Mouse (Mus musculus): ENCODE results near the gene Nt5c3.

Nt5c3 gene

DNA sequence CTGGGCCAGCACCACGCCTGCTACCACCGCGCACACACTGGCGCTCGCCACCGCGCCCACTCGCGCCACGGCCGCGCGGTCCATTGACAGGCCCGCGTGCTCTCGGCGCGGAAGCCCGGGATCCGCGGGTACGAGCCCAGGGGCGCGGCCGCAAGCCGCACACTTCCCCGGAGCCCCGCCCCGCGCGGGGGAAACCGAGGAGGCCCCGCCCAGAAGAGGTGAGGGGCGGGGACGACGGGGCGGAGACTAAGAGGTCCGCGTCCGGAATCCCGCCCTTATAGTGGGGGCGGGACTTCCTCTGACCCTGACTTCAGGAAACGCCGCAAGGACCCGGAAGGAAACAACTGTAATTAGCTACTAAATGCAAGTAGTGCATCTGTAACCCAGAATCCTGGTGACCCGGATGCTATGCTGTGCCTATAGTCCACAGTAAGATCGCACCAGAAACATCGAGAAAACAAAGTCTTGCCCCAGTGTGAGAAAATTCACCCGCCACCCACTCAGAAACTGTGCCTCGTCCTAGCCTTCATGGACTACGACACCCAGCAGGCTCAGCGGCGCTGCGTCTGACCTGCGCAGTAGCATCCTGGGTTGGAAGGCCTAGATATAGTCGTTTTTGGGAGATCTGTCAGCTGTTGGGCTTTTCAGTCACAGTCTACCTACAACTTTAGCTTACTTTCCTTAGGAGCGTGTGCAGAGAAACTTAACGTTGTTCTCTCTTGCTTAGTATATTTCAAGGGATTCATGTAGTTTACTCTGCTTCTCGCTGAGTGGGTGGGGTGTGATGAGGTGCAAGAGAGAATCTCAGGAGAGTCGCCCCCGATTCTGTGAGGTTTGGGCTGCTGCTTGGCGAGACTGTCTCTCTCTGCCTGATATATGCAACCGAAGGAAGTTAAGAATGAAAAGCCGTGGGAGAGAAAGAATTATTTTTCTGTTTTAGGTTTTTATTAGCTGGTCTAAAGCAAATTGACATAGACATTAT lies at the start of gene Nt5c3, which contains the start of gene Vmn1r4:
Gene Nt5c3 (minus strand): TSS at position 207 of the 982 bp plus-strand sequence.
Gene Vmn1r4 (plus strand): TSS at position 290 of the 982 bp plus-strand sequence.
- DNase-seq (ENCODE audit: low spot score) = peak; percentile 88

DNA sequence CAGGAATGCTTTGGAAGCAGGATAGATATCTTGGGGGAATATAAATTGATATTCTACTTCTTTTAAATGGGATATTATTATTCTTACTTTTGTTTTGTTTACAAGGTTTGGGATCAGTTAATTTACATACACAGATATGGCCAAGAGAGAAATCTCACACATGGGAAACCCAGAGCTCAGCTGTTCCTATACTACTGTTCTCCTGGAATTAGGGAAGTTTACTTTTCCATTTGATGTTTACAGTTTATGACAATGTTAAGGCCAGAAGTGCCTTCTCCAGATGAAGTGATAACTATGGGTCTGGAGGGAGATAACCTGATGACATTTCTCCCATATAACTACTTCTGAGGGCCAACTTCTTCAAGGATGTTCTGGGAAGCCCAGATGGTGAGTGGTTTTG lies 46.2 kb upstream of the Nt5c3 start, which contains the start of gene Vmn1r5:
Gene Vmn1r5 (plus strand): TSS at position 301 of the 400 bp plus-strand sequence.
- DNase-seq (ENCODE audit: low spot score) = no peak

DNA sequence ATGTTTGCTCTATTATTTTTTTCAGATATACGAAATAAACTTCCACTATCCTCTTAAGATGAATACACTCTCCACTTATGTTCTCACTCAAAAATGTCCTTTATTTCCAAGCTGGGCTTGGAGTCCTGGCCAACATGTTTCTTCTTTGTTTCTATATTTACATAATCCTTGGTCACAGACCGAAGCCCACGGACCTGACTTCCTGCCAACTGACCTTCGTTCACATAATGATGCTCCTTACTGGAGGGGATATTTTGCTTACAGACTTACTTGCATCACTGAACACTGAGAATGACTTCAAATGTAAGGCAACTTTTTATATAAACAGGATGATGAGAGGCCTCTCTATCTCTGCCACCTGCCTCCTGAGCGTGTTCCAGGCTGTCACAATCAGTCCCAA lies 32.7 kb upstream of the Nt5c3 start:
- no peak for DNase-seq (ENCODE audit: low spot score)

GRCm38 (mm10) chr6:56934366-56934765 lies 10.6 kb upstream of the Nt5c3 start:
- no peak for DNase-seq (ENCODE audit: low spot score)

GRCm38 (mm10) chr6:56932464-56932863 lies 8.7 kb upstream of the Nt5c3 start:
- no peak for DNase-seq (ENCODE audit: low spot score)

- no peak for DNase-seq (ENCODE audit: low spot score)
Observed at GRCm38 (mm10) chr6:56931648-56932415, 8.1 kb upstream of the Nt5c3 start.

GRCm38 (mm10) chr6:56923331-56923725 lies 404 bp downstream of the Nt5c3 start:
- no peak for DNase-seq (ENCODE audit: low spot score)

- no peak for DNase-seq (ENCODE audit: low spot score)
Observed at GRCm38 (mm10) chr6:56920222-56921092, 3.3 kb downstream of the Nt5c3 start.

- DNase-seq (ENCODE audit: low spot score) = no peak
Observed at GRCm38 (mm10) chr6:56919330-56920044, 4.2 kb downstream of the Nt5c3 start.

DNA sequence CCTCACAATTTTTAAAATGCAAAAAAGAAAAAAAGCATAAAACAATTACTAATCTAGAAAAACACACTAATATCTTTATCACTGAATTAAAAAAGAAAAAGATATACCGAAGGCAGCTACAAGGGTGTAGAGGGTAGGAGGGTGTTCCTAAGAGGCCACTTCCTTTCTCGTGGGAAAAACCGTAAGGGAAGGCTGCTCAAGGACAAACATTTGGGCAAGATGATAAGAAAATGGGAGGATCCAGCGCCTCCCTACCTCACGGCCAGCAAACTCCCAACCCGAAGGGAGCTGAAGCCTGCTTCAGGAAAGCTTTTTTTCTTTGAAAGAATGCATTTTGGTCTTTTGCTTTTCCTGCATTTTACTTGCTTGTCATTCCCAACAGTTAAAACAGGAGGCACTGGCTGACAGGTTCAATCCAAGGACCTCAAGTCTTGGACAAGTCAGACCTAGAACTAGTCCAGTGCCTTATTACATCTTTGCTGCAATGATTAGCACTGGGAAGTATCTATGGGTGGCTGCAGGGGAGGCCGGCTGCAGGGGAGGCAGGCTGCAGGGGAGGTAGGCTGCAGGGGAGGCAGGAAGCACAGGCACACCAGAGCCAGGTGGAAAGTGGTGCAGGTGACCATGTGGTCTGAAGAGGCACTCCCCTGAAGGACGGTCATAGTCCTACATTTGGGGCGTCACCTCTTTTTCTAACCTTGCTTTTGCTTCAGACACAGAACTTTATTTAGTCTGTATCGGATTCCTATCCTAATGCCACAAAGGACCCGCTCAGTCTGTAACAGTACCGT lies 6.0 kb downstream of the Nt5c3 start:
- DNase-seq (ENCODE audit: low spot score) = peak; percentile 47

DNA sequence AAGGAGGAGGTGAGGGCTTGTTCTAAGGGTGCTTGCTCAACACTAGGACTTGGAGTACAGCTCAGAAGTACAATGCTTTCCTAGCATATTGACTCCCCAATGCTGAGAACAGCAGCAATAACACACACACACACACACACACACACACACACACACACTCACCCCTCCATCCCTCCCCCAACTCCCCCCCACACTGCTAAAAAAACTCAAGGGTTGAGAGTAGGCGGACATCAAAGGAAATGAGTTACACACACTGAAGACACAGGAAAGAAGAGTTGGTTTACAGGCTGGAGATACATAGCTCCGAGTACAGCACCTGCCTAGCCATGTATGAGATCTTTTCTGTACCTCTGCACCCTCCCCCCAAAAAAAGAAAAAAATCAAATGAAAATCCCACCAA lies 7.5 kb downstream of the Nt5c3 start:
- no peak for DNase-seq (ENCODE audit: low spot score)

DNA sequence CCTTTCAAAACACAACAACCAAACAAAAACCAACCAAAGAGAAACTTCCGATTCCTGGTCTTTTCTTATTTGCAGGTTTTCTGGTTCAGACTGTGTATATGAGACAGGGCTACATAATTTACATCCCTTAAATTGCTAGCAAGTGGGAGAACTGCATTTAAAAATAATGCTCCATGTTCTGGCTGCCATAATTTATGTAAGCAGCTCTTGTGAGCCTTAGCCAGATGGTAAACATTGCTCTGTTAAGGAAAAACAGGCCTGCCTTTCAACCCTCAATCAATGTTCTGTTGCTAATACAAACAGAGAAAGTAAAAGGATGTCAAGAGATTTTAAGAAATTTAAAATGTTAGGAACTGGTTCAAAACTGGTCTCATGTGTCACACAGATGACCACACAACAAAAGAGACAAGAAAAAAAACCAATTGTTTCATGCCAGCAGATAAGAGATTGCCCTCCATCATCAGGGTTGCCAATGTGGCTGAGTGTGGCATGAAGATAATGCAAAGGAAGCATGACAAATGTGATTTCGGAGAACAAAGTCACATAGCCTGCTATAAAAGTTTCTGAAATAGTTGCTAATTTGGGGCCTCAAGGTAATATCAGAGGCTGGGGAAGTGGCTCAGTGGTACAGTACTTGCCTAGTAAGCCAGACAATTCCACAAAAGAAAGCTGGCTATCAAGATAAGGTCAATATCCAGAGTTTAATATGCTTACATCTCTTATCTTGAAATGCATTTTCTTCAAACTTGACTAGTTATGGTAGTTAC lies 10.5 kb downstream of the Nt5c3 start:
- no peak for DNase-seq (ENCODE audit: low spot score)

DNA sequence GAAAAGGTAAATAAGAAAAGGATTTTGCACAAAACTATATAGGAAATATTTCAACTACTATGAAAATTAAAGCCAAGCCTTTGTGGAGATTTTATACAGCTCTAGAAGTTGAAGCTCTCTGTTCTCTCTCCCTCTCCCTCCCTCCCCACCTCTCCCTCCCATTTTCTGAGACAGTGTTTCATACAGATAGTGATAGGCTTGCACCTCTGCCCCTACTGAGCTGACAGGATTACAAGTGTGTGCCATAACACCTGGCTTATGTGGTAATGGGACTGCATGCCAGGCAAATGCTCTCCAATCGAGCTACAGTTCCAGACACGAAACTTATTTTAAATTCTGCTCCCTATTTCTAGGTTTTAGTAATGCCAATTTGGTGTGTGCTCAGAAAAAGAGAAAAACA lies 12.8 kb downstream of the Nt5c3 start:
- no peak for DNase-seq (ENCODE audit: low spot score)

GRCm38 (mm10) chr6:56908912-56909311 lies 14.8 kb downstream of the Nt5c3 start:
- peak; percentile 62 for DNase-seq (ENCODE audit: low spot score)

DNA sequence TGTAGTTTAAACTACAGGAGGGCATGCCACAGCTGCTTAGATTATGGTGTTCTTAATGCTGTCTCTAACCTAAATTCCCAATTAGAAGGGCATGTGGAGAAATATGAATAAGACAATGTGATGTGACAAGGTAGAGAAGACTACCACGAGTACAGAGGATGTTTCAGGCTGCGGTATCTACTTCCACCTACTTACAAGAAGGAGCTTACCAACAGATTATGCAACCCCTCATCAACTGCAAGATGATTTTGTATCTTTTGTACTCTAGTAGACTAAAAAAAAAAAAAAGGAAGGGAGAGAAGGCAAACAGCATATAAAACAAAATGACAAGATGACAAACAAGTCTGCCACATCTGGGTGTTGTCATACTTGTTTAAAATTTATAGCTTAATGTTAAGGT lies 15.3 kb downstream of the Nt5c3 start:
- DNase-seq (ENCODE audit: low spot score) = no peak

DNA sequence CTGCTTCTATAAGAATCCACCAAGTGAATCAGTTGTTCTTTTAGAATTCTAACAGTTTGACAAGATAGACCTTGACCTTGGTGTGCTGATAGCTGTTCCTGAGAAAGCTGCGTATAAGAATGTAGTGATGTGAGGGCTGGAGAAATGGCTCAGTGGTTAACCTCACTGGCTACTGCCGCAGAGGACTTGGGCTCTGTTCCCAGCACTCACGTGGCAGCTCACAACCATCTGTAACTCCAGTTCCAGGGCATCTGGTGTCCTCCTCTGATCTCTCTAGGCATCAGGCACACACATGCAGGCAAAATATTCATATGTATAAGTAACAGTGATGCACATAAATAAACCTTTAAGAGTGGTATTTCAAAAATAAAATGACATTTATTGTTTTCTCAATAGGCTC lies 15.8 kb downstream of the Nt5c3 start:
- no peak for DNase-seq (ENCODE audit: low spot score)

DNA sequence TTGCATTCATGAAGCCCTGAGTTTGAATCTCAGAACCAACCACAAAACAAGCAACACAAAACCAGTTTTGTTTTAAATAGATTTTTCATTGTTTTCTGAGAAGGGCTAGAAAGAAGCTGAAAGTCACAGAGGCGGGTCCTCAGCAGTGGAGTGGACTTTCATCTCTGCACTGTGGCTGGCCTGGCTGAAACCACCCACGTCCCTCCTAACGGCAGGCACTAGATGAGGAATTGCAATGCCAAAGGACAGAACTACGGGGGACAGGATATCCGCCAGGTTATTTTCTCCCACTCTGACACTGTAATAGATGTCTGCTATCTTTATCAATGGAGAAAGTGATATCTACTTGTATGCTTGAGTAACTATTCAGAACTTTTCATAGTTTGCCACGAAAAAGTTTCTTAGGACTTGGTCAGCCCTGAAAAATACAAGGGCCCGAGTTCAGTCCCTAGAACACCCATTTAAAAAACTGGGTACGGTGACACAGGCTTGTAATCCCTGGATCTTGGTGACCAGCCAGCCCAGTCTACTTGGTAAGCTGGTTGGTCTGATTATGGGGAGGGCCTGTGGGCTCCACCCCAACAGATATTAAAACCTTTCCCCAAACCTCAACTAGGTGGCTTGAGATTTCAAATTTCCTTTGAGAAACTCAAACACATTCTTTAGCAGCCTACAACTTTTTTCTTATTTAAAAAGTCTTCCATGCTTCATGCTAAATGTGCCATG lies 17.4 kb downstream of the Nt5c3 start:
- DNase-seq (ENCODE audit: low spot score) = no peak

- DNase-seq (ENCODE audit: low spot score) = no peak
Observed at GRCm38 (mm10) chr6:56905486-56905885, 18.2 kb downstream of the Nt5c3 start.

DNA sequence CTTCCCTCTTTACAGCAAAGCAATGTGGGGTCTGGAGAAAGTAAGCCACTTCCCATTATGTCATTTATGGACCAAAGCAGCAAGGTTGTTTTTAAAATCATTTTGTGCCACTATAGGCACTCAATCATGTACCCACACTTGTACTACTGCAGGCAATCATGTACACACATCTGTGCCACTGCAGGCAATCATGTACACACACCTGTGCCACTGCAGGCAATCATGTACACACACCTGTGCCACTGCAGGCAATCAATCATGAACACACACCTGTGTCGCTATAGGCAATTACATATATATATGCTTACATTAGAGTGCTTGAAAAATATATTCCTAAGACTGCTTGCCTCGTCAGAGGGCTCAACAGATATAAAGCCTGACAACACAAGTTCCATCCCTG lies 18.8 kb downstream of the Nt5c3 start:
- no peak for DNase-seq (ENCODE audit: low spot score)
